Mouse (Mus musculus): ENCODE measurements around the gene Tle6.
A peak's percentile ranks its signal among the peaks of the same experiment; 100 is the strongest.

Tle6 gene

DNA sequence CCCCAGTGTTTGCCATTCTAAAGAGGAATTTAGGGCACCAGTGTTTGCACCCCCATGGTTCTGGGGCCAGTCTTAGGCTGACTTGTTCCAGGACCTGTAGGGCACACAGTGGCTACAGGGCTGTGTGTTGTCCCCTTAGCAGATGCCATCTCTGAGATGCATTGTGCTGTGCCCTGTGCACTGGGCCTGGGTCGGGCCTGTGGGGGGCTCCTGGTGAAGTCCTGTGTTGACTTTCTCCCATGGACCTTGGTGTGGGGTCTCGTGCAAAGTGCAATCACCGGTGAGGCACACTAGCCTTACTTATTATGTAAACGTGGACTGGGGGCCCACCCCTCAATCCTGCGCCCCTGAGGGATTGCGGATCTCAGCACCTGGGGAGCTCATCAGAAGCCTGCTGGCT, 38.5 kb downstream of the Tle6 start:
- DNase-seq (ENCODE audit: low read depth), result no peak

DNA sequence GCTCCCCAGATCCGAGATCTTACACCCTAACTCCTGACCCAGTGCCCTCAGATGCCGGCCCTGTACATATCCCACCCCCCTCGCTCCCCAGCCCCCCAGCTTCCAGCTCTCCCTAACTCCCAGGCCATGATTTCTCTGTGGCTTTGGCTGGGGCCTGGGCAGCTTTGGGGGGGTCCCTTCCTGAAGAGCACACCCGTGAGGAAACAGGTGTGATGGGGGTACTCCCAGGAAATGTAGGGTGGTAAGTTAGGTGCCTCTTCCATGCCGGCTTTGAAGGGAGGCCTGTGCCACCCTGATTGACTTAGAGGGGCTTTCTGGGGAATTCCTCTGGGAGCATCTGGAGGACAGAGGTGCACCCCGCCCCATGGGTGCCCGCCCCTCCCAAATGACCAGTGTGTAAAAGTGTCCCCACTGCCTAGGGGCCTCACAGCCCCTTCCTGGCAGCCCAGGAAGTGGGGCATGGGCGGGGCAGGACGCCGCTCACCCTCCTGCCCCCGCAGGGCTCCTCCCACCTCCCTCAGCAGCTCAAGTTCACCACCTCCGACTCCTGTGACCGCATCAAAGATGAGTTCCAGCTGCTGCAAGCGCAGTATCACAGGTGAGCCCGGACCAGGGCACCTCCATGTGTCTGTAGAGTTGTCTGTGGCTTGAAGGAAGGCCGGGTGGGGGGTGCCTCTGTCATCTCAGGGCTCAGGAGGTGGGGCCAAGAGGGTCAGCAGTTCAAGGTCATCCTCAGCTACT, 40.0 kb downstream of the Tle6 start:
- peak; percentile 37 for DNase-seq (ENCODE audit: low read depth)

DNA sequence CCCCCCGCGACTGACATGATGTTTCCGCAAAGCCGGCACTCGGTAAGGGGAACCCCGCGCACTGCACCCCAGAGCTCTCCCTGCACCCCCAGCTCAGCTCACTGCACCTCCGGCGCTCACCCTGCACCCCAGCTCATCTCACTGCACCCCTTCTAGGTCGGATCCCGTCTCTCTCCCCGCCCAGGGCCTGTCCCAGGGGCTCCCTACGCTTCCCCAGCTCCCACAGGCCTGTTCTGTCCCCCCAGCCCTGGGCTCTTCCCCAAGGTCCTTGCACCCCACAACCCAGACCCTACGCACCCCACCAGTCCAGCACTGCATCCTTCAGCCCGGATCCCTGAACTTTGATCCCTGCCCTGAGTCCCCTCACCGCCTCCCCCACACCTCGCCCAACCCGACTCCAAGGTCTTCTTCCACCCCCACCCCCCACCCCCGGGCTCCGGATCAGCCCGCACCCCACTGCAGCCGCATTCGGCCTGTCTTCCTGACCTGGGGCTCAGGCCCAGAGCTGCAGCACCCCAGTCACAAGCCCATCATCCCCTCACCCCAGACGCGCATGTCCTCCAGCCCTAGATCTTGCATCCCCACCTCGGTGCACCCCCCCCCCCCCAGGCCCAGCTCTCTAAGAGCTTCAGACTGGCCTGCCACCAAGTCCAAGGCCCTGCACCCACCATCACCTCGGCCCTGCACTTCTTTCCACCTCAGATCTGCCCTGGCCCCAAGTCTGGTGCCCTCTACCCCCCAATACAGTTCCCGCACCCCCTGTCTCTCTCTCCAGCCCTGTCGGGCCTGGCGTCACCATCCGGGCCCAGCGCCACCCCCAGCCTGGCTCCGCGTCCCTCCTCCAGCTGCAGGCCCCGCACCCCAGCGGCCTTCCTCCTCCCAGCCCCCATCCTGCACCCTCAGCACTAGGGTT, 41.0 kb downstream of the Tle6 start:
- DNase-seq (ENCODE audit: low read depth), result peak; percentile 73

DNA sequence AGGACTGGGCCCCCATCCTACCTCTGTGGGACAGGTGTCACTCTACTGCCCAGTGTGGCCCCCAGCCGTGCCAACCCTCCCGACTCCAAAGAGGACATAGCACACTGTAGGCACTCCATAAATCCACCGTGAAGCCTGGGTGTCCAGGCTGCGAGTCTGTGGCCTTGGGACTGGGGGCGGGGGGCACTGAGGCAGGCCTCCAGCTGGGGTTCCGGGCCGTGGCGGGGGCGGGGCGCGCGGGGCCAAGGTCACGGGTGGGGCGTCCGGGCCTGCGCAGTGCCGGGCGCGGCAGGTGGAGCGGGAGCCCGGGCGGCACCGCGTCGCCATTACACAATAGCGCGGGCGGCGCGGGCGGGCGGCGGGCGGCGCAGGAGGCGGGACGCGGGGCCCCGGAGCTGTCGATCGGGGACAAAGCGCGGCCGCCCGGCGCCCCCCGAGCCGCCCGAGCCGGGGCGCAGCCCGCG, 41.7 kb downstream of the Tle6 start, which contains the start of gene Aes:
Aes (plus strand) TSS at position 326 of the 464 bp plus-strand sequence.
- DNase-seq (ENCODE audit: low read depth), result peak; percentile 80

DNA sequence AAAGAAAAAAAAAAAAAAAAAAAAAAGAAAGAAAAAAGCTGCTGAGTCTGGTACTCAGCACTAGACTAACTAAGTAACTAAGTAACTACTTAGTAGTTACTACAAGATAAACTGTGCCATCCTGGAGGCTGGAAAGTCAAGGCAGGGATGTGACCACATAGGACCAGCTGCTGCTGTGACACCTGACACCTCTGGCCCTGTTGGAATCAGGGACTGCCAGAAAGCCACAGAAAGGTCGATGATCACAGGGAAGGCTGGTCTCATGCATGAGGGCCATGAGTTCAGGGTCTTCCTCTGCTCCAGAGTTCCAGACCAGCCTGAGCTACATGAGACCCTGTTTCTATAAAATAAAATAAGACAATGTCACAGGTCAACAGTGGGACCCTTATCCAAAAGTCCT, 43.4 kb downstream of the Tle6 start:
- no peak for DNase-seq (ENCODE audit: low read depth)

DNA sequence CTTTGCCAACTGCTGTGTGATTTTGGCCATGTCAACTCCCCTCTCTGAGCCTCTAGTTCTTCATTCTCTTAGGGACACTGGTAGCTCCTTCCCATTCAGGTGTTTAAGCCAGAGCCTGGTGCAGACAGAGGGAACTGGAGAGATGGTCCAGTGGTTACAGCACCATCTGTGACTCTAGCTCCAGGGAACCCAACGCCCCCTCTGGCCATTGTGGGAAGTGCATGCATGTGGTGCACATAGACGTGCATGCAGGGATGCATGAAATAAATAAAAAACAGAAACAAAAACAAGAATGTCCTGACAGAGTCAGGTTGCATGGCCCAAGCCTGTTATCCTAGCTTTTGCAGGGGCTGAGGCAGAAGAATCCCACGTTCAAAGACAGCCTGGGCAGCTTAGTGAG, 44.6 kb downstream of the Tle6 start:
- DNase-seq (ENCODE audit: low read depth), result peak; percentile 46

DNA sequence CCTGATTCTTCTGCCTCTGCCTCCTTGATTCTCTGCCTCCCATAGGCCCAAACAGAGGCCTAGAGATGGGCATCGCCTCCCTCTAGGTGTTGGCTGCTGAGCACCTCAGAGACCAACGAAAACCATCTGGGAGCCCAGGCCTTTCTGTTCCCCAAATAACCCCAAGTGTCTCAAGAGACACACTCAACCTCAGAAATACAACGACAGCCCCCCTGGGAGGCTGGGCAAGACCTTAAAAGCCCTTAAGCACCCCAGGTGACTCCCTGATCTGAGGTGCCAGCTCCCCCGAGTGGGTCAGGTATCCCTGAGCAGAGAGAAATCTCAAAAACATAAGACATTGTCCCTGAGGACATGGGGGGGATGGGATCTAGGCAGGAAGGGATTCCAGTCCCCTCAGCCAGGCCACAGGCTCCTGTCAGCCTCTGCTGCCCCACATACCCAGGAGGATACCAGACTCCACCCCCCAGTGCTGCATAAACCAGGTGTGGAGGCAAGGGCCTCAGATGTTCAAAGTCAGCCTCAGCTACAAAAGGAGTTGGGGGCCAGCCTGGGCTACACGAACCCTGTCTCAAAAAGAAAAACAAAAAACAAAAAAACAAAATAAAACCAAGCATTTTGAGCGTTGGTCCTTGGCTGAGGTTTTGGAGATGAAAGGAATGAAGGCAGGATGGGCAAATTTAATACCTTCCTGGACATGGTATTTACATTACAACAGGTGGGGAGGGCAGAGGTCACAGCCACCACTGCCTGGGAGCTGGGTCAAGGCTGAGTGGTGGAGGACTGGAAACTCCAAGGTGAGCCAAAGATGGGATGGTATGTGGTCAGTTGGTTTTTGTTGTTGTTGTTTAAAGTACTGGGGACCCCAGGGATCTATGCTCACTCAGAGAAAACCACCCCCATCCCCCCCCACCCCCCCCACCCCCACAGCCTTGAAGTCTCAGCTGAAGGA, 46.8 kb downstream of the Tle6 start:
- no peak for DNase-seq (ENCODE audit: low read depth)

DNA sequence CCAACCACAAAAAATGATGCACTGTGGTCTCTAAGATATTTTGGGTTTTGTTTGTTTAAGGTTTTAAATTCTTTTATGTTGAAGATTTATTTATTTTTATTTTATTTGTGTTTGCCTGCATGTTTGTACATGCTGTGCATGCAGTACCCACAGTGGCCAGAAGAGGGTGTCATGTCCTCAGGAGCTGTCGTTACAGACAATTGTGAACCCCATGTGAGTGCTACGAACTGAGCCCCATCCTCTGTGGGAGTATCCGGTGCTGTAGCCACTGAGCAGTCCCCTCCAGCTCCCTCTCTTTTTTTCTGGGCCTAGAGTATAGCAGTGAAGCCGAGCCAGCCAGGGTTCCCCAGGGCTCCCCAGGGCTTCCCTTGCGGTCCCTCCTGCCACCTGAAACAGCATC, 47.6 kb downstream of the Tle6 start:
- DNase-seq (ENCODE audit: low read depth), result peak; percentile 69

DNA sequence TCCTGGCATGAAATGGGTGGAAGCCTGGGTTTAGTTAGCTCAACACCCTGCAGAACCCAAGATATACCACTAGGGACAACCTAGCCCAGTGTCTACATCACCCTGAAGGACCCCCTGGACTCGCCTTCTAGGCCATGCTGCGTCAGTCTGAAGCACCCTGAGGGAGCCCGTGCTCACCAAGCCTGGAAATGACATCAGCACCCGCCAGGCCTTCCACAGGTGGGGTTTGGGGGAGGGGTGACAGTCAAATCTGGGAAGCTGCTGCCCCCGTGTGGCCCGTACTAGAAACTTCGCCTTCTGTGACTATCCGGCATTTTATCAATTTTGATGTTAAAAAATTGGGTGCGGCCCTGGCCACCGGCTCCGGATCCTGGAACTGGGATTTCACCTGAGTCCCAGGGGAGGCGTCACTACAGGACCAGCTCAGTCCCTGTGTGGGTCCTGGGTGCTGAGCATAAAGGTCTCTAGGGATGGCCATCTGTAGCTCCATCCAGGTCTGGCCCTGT, 49.2 kb downstream of the Tle6 start:
- peak; percentile 96 for DNase-seq (ENCODE audit: low read depth)

DNA sequence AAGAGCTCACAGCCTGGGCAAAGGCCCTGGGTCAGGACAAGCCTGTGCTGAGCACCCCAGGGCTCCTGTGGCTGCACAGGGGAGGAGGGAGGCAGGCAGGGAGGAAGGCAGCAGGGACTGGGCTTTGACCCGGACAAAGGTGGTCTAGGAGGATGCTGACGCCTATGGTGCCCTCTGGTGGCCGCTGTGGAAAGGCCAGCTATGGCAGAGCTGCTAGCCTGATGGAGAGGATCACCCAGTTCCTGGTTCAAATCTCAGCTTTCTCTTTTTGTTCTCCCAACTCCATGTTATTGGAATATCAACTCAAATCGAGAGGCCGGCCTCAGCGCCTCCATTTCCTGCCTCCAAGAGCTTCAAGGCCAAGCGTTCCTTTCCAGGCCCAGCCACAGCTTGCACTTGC, 50.6 kb downstream of the Tle6 start:
- peak; percentile 84 for DNase-seq (ENCODE audit: low read depth)

DNA sequence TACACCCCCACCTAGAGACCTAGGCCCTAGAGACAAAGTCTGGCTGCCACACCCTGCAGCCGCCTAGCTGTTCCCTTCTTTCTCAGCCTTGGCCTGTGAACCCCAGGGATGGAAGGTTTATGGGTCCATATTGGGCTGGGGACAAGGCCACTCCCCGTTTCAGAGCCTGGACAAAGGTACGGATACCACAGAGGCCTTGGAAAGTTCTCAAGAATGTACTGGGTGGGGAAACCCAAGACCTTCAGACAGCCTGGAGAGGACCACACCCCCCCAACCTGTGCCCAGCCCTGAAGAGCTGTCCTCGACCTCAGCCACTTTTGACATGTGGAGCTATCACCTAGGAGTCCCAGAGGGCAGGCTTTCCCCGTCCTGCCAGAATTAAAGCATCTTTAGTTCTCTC, 51.9 kb downstream of the Tle6 start:
- no peak for DNase-seq (ENCODE audit: low read depth)

DNA sequence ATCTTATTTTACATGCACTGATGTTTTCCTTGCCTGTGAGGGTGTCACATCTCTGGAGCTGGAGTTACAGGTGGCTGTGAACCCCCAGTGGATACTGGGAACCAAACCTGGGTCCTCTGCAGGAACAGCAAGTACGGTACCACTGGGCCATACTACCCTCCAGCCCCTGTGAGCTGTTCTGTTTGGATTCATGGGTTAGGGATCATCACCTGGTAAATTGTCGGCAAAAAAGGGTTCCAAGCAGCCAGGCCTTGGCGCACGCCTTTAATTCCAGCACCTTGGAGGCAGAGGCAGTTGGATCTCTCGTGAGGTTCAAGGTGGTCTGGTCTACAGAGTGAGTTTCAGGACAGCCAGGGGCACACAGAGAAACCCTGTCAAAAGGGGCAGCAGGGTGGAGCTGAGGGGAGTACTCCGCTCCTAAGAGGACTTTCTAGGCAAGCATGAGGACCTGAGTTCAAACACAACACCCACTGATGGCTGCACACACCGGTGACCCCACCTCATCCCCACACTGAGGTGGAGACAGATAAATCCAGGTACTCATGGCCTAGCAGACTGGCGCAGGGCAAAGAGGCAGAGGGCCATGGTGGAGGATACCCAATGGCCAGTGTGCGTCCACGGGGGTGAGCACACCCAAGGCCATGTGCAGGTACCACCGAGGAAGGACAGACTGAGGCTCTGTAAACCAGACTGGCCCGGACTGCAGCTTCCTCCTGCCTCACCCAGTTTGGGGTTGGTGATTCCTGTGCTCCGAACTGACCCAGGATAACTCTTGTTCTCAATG, 53.9 kb downstream of the Tle6 start:
- DNase-seq (ENCODE audit: low read depth), result no peak

DNA sequence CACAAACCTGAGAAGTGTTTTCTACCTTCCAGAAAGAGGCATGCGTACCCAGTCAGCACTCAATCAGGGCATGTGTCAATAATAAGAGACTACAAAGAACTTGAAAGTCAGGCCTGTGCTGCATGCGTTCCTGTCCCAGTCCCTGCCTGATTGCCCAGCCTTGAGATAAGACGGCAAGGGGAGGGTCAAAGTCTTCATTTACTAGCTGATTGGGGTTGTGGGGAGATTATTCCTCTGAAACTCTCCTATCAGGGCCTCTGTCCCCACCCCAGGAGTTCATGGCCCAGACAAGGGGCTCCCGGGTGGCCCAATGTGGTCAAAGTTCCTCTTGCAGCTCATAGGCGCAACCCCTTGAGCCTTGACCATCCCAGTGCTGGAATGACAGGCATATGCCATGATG, 54.5 kb downstream of the Tle6 start:
- DNase-seq (ENCODE audit: low read depth), result no peak

DNA sequence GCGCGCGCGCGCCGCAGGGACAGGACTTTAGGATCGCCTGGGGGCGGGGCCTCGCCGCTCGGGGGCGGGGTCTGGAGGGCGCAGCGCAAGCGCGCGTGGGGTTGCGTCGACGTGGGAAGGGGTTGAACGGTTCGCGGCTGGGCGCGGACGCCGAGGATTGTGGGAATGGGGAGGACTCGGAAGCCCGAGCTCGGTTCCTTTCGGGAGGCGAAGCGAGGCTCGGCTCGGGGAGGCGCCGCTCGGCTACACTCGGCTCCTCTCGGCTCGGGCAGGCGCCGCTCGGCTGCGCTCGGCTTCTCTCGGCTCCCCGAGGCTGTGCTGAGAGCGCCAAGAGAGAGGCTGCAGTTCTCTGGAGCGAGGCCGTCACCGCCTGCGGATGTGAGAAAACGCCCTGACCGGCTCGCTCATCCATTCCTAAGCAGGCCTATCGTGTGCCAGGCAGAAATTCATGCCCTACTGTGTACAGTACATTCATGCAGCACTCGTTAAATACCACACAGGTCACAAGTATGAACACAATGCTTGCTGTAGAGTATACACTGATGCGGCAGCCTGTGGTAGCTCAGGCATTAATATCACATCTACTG, 55.6 kb downstream of the Tle6 start, which contains the start of gene Gna11:
Gna11 (minus strand) TSS at position 30 of the 587 bp plus-strand sequence.
- DNase-seq (ENCODE audit: low read depth), result peak; percentile 100

DNA sequence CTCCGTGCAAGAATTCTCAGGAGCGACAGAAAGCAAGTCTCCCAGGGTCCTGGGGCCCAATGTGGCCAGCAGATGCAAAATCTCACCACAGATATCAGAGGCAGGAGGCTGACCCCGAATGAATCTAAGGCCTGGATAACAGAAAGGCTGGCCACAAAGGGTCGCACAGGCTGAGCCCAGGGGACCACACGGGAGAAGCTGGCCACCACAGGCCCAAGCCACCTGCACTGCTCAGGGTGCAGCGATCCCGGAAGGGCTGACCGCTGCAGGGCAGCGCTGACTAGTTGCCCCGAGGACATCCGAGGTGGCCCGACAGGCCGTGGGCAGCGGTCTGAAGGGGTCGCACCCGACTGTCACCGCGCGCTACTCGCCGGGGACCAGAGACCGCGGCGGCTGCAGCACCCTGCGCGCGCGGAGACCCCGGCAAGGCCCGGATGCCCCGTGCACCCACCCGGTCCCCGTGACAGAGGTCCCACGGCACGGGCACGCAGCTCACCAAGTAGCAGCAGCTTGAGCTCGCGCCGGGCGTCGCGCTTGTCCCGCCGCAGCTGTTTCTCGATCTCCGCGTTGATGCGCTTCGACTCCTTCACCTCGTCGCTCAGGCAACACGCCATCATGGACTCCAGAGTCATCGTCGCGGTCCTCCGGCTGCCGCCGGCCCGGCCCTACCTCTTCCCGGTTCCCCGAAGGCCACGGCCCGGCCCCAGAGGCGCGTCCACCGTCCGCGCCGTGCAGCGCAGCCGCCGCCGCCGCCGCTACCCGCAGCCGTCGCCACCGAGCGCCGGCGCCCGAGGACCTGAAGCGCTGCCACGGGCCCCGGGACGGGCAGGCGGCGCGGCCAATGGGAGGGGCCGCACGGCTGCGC, 56.3 kb downstream of the Tle6 start:
- no peak for DNase-seq (ENCODE audit: low read depth)

DNA sequence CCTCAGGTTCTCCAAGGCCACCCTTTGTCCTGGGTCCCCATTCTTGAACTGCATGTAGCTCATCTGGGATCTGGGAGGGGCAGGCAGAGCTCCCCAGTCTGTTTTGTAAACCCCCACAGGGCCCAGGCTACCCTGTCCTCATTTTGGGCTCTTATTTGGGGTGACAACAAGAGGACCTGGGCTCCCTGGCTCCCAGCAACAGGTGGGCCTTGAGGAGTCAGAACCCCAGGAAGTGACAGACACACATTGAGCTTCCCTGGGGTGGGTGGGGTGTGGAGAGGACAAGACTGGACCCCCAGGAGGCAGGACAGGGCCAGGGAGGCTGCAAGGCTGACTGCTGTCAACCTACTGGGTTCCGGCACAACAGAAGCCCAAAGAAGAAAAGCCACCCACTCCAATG, 57.2 kb downstream of the Tle6 start:
- DNase-seq (ENCODE audit: low read depth), result no peak

DNA sequence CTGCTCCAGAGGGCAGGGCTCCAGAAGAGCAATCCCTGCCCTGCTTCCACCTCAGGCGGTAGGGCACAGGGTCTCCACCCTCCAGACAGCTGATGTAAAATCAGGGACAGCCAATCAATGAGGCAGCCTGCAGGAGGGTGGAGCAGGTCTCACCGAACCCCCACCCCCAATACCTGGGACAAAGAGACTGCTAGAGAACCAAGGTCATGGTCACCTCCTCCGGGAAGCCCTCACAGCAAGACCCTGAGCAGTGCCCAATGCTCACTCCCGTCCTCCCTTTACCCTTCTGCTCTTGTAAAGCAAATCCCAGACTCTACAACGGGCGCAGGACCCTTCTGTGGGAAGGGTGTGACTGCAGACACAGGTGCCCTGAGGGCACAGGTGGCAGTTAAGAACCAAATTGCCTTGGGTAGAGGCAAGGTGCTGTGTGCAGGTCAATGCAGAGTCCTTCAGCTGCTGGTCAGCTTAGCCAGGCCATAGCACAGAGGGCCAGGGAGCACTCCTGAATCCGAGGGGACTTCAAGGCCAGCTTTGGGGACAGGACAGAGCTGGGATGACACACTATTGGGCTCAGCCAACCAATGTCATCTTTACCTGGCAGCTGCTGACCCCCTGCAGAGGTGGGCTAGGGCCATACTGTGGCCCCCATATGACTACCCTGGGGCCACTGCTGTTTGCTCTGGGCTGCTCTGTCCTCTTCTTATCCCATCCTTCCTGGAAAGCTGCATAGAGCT, 58.0 kb downstream of the Tle6 start:
- no peak for DNase-seq (ENCODE audit: low read depth)

DNA sequence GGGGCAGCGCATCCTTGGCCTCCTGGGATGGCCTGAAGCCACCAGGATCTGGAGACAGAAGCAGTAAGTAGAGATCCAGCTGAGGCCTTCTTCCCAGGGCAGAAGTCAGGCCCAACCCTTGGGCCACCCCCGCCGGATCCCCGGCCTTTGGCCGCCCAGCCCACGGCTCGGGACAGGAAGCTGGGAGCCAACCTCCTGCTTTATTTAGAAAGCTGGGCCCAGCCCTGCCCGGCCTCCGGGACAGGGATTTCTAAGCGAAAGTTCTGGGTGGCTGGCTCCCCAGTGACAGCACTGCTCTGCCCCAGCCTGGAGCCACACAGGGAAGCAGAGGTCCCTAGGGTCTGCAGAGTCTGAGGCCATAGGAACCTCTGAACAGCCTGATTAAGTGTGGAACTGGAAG, 59.1 kb downstream of the Tle6 start:
- no peak for DNase-seq (ENCODE audit: low read depth)

DNA sequence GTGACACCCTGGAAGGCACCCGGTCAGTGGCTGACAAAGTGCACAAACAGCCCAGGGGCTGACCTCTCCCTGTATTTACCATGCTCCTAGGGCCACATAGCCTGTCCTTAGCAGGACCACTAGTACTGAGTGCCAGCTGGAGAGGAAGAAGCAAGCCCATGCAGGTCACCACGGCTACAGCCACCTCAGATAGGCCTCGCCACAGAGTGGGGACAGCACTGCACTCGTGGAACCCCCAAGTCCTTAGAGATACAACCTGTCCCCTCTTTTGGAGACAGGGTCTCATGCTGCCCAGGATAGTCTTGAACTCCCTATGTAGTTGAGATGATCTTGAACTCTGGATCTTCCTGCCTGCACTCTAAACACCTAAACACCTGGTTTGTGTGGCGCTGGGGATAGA, 59.5 kb downstream of the Tle6 start:
- no peak for DNase-seq (ENCODE audit: low read depth)

Measured in NIH3T3 (cell line).